Mouse (Mus musculus) cerebellum, postnatal 25 days (tissue): Measurements from ENCODE around the gene Fkbp5.

Experiments
- DNase-seq, 2 experiments: peaks; one replicate each; pipeline ENCODE4 v3.0.0; 2021; ENCODE audit warnings: mixed read lengths in 2 of 2

Gene Fkbp5

DNA sequence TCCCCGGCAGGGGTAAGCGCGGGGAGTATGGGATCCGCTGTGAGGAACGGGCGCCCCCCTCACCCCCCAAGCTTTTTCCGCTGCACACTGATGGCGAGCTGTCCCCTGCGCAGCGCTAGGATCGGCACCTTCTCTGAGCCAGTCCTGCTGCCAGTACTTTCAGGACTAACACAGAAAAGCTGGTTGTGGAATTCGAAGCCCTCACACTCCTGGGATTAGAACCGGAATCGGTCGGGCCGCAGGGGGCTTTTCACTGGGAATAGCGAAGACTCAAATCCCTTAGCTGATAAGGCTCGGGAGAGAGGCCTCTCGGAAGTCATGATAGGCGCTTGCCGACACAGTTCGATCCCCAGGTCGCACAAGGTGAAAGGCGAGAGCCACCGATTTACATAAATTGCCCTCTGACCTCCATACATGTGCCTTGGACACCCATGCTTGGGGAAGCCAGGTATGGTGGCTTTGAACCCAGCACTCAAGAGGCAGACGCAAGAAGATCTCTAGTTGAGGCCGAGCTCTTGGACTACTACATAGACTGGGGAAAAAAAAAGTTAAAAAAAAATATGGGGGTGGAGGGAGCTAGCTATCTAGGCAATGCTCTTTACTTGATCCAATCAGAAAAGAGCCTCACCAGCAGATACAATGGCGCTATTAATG, 6.2 kb upstream of the Fkbp5 start:
- no peak for DNase-seq

DNA sequence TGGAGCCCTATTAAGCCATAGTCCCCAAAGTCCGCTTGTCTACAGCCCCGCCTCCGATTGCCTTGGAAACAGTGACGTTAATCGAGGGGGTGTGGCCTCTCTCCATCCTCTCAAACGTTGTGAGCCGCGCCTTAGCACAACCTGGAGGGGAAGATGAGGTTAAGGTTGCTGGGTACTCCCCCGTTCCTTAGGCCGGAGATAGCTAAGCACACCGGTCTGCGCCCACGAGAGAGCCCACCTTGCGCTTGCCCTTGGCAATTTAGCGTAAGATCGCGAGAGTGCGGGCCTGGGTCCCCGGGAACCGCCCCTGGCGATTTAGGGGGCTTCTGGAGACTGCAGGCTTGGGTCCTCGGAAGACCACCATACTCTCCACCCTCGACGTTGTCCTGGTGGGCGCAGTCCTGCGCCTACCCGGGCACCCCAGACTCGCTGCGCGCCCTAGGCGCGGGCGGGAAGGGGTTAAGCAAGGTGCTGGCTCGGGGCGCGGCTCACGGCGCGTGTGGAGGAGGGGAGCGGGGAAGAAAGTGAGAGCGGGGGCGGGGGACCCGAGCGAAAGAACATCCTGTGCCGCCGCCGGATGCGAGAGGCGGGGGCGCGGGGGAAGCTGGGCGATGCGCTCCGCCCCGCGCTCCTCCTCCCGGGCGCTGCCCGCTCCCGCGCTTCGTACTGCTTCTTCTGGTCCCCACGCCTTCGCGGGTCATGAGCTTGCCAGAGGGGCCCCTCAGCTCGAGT, 5.5 kb upstream of the Fkbp5 start:
- DNase-seq = peak; percentile 92 to 95

DNA sequence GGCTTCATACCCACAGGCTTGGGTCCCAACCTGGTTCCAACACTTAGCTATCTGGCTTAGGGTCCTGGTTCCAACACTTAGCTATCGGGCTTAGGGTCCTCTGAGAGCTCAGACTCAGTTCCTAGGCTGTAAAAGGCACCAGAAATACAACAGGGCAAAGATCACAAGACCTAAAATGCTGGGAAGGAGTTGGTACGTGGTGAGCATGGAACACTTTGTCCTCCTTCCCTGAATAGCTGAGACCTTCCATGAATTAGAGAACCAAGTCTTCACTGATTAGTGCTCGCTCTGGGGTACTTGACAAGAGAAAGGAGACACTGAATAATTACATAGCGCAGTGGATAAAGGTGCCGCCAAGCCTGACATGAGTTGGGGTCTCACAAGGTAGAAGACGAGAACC, 4.6 kb upstream of the Fkbp5 start:
- DNase-seq = no peak

GRCm38 (mm10) chr17:28521071-28521726, 3.9 kb upstream of the Fkbp5 start:
- DNase-seq = no peak

DNA sequence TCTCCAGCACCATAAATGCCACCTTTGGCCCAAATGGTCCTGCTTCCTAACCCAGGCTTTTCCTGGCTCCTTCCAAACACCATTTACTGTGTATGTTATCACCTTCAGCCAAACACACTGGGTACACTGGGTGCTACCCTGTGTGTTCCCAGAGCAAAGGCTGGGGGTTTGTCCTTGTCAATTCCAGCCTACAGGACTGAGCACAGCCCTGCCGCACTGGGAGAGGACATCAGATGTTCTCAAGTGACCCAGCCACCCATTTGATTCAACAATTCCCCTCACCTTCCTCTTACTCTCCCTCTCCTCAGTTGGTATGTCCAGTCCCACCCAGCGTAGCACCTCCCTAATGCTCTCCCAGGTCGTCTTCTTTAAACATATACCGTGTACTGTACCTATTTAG, 3.2 kb upstream of the Fkbp5 start:
- no peak for DNase-seq

DNA sequence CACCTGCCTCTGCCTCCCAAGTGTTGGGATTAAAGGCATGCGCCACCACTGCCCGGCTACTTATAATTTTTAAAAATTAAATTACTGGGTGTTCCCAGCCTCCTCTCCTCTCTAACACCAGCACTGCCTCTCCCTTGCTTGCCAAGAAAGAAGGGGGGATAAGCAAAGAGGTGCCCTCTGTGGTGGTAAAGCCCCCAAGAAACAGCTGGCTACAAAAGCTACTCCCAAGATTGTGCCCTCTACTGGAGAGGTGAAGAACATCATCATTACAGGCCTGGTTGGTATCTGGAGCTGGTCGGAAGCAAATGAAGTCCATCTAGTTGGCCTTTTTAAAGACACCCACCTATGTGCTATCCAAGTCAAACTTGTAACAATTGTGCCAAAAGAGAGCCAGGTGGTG, 2.5 kb upstream of the Fkbp5 start:
- no peak for DNase-seq

- DNase-seq = no peak
These were observed 1.3 kb upstream of the Fkbp5 start for GRCm38 (mm10) chr17:28518615-28519071.

GRCm38 (mm10) chr17:28517956-28518614, 758 bp upstream of the Fkbp5 start:
- DNase-seq = peak; percentile 88 to 91

- no peak for DNase-seq
These were observed 446 bp downstream of the Fkbp5 start for GRCm38 (mm10) chr17:28516881-28517280.

DNA sequence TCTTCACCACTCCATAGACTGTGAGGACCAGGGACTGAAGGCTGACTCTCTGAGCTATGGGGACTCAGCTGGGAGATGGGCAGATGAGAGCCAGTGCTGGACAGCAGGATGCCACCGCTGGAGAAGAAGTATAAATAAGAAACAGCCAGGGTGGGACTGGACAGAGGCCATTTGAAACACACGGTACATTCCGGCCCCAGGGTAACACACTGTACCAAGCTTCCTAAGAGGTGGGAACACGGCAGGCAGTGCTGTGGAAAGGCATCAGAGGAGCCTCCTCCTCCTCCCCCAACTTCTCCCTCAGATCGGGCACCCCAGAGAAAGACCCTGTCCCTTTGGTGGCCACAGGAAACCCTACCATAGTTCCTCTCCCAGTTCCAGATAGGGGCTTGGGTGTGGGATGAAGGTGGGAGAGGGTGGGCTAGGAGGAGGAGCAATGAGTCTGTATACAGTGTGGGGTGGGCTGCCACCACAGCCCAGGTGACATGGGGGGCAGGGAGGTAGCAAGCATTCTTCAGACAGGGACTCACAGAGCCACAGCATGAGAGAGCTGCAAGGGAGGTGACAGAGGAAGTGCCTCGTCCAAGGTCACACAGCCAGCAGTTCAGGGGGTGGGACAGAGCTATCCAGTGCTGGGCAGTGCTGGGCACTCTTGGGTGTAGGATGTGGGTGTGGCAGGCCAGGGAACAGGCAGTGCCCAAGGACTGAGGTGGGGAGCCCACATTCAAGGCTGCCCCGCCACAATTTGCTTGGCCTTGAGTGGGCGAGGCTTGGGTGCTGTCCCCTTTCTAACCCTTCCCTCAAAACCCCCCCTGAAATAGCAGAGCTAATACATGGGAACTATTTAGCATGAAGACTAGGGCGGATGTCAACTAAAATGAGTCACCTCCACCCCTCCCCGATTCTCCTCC, 1.6 kb downstream of the Fkbp5 start:
- no peak for DNase-seq

GRCm38 (mm10) chr17:28514555-28514954, 2.8 kb downstream of the Fkbp5 start:
- DNase-seq = no peak

DNA sequence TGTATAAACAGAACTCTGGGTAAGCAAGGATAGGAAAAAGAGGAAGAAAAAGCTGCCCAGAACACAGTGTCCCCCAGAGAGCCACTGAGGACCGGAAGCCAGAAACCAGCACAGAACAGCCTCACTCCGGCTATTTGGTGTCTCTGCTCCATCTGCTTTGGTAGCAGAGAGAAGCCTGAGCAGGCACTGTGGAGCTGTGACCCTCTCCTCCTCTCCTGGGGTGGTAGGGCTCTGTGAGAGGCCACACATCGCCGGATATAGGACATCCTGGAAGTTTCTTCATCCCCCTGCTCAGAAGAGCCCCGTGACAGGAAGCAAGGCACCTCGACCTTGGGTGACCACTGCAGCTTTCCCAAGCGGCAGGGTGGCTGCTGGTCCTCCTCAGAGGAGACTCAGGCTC, 3.5 kb downstream of the Fkbp5 start:
- DNase-seq = no peak

- DNase-seq = no peak
These were observed 4.0 kb downstream of the Fkbp5 start for GRCm38 (mm10) chr17:28513337-28513736.

DNA sequence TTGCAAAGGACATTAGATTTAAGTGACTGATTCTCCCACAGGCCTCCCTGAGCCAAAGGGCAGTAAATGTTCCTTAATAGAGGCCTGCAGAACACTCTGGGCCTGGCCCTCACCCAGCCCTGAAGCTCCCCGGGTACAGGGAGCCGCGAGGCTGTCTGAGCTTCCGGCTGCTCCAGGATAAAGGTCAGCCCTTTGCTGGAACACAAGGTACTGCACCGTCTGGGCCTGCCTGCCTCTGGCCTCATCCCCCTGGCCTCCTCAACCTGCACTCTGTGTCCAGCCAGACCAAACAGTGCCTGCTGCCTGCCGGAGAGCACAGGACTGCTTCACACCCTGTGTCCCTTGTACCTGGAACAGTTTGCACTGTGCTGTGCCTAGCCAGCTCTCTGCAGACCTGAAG, 4.6 kb downstream of the Fkbp5 start:
- DNase-seq = no peak

- DNase-seq = no peak
These were observed 5.4 kb downstream of the Fkbp5 start for GRCm38 (mm10) chr17:28511616-28512541.

GRCm38 (mm10) chr17:28510445-28511342, 6.6 kb downstream of the Fkbp5 start:
- no peak for DNase-seq

DNA sequence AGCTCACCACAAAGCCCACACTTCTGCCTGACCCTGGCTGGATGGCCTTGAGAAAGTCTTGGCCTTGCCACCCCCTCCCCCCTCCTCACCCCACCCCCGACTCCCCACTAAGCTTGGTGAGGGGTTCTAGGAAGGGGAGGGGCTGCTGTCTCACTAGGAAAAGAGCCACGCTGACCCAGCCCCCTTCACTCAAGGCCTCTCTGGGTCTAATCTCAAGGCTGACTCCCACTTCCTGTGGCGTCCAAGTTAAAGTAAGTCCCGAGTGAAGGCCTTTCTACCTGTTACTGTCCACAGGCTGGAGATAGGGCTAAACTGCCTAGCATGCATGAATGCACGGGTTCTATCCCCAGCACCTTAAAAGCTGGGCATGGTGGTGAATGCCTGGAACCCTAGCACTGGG, 9.8 kb downstream of the Fkbp5 start:
- no peak for DNase-seq

GRCm38 (mm10) chr17:28506895-28507294, 10.4 kb downstream of the Fkbp5 start:
- no peak for DNase-seq

GRCm38 (mm10) chr17:28505591-28505990, 11.7 kb downstream of the Fkbp5 start:
- DNase-seq = no peak

DNA sequence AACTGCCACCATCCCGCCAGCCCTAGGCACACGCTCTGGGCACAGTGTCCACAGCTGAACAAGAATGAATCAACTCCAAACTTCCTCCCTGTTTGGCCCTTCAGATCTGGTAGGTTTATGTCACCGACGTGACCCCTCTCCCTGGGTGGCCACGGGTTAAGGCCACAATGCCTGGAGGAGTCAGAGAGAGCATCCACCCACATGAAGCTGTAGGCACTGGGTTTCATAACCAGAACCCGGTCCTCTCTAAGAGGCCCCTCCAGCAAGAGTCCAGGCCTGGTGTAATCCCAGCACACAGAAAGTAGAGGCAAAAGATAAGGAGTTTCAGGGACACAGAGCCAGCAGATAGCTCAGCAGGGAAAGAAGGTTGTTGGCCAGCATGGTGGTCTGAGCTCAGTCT, 13.1 kb downstream of the Fkbp5 start:
- DNase-seq = no peak
